Mouse (Mus musculus) right cerebral cortex, postnatal 25 days (tissue): ENCODE data around the gene Trim69.

Source experiments
- DNase-seq: peaks from one replicate; pipeline ENCODE4 v3.0.0; 2022

The Trim69 gene

DNA sequence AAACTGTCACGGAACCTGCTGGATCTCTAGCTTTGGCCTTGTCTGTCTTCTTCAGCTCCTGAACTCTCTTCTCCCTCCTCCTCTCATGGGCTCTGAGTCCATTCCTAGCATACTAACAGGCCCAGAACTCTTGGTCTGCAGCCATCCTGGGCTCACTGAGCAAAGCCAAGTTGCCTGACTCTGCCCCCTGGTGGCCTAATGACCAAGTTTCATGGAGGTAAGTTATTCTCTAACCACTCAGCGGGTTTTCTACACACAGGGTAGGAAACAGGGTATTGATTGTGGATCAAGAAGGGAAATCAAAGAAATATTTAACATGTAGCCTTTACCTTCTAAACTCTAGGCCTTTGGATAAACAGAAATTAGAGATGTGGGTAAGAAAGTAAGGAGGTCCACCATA lies at the start of gene Trim69:
TSS of gene Trim69 (plus strand) at position 21 of the 400 bp plus-strand sequence.
- peak; percentile 37 for DNase-seq

- no peak for DNase-seq
Observed at GRCm38 (mm10) chr2:122116888-122117287, 43.6 kb upstream of the Trim69 start.

DNA sequence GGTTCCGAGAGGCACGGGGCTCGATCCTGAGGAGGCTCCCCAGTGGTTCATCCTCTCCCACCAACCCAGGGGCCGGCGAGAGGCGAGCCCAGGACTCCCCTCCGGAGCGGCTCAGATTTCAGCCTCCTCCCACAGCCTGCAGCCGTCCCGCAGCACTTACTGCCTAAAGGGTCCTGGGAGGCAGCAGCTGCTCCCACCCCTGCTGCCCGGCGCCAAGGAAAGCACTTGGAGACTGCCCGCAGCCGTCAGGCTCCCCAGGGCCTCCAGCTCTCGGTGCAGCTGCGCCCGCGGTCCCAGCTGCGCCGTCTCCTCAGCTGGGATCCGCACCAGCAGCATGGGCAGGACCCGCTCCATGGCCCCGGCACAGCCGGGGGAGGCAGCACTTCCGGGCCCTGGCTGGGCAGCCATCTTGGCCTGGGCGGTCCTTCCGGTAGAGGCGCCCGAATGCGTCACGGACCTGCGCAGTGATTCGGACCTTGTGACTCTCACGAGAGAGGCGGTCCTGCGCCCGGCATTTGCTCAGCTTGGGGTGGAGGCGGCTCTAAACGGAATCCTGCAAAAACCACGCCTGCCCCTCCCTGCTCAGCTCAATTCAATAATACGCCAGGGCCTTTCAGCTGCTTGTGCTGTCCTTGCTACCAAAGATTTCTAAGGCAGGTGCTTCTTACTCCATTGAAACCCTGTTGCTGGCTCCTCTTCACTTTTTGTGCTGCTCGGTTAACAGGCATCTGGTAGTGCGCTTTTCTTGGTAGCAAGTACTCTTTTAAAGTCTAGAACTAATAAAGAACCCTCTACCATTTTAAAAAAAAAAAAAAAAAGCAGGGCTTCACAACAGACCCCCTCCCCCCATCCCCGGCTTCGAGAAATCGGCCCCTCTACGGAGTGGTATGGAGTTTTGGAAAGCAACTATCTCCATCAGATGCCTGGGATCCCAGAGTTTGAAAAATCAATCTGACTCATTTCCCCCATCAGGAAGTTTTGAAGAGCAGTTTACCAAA lies 42.2 kb upstream of the Trim69 start, which contains the start of gene Spg11:
TSS of gene Spg11 (minus strand) at position 426 of the 998 bp plus-strand sequence.
- DNase-seq: peak; percentile 98

DNA sequence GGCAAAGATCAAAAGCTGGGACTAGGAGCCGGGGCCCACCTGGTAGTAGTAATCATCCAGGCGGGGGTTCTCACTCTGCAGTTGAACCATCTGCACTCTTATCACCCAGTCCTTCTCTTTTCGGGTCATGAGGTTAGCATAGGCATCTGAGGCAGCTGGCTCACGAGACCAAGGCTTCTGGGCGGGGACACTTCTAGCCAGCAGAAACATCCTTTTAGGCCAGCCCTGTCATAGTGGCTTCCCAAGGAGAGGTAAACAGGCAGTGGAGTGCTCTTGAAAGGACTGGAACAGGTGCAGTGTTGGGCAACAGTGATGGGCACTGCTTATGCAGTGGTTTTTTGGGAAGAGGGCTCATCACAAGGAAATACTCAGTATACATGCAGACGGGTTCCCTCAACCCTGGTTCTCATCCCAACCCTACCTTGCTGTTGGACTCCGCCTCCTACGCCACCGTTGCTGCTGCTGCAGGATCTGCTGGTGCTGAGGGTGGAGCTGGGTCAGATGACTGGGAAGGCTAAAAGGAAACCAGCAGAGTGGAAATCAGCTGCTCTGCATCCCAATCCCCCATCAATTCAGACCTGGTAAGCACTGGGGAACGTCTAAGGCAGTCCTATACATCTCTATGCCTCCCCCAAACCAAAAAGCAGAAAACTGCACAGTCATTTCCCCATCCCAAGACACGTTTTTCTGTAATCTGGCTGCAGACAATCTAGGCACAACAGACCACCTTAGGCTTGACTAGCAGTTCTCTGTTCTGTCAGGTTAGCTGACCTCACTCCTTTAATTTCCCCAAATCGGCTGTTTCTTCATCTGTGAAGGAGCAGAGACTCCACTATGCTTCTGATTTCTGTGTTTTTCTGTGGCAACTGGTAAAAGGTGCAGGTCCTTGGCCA lies 34.6 kb upstream of the Trim69 start:
- no peak for DNase-seq

DNA sequence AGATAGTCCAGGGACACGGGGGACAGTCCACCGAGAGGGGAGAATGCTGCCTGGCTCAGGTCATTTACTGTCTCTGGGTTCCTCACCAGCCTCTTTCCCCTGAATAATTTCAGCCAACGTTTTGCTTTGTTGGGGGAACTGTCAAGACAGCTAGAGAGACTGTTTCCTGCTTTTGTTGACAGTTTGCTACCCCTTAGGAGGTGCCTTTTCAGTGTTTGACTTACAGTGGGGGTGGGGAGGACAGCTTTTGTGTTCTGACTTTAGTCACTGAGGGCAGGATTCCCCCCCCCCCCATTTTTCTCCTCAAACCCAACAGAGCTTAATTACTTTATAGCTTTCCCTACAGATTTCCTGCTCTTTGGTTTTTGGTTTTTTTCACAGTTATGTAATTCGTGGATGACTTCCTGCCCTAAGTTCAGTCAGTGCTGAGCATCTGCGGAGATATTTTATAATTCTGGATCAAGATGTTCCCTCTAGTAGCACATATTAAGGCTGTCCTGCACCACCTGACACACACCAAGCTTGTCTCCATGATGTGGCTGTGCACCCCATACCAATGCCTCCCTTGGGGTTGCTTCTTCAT lies 33.6 kb upstream of the Trim69 start:
- DNase-seq: no peak

DNA sequence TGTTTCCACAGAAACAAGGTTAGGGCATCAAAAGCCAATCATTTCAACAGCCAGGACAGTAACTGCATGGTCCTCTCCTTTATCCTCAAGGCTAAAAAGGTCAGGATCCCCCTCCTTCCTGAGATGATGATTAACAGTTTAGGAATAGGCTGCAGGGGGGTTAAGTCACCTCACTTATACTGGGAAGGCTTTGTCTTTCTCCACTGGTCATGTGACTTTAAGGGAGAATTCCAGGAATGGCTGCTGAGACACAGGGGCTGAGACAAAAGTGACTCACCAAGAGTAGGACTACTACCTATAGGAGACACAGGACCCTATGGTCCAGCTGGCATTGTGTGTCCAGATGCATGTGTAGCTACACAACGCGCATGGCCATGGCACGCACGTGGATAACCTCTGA lies 32.9 kb upstream of the Trim69 start:
- no peak for DNase-seq

DNA sequence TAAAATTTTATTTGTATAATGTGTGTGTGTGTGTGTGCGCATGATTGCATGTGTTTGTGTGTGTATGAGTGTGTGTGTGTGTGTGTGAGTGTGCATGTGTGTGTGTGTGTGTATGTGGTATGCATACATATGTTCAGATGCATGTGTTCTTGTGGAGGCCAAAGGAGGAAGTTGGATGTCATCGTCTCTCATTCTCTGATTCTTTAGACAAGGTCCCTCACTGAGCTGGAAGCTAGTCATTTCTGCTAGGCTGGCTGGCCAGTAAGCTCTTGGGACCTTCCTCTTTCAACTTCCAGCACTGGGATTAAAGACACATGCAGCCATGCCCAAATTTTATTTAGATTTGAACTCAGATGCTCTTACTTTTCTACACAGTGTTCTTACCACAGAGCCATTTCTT lies 28.4 kb upstream of the Trim69 start:
- no peak for DNase-seq

DNA sequence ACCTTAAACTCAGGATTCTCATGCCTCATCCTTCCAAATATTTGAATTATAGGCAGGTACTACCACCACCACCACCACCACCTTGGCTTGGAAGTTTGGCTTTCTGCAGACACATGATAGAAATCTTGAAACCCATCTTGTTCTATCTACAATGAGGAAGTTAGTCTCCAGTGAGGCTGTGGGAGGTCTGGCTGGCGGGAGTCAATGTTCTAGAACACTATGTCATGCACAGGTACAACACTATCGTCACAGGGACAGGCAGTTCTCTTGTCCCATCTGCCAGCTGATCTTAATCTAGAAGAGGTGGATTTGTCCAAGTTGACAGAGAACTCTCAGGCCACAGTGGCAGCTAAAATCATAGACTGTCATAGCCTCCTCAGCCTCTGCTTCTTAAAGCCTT lies 27.9 kb upstream of the Trim69 start:
- DNase-seq: no peak

DNA sequence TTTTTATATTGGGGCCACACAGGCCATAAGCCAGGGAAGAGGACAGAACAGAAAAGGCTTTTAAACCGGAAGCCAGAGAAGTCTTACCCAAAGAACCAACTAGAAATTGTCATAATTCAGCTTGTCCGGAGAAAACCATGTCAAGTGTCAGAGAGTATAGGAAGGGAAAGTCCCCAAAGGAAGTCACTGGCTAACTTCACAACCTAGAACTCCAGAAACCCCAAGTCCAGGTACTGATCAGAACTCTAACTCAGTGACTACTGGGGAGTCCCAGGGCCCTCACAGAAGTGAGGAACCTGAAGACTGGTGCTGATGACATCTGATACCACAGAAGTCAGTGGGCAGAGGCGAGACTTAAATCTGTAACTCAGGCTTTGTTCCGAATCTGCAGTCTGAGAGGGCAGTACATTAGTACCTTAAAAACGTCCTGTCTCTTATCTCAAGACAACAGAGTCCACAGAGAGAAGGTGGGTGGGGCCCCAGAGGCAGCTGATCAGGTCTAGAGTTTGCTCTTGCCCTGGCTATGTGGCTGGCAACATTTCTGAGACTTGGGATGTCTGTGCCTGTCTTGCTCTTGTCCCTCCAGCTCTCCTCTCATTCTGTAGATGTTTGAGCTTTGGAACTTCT lies 22.5 kb upstream of the Trim69 start:
- no peak for DNase-seq

DNA sequence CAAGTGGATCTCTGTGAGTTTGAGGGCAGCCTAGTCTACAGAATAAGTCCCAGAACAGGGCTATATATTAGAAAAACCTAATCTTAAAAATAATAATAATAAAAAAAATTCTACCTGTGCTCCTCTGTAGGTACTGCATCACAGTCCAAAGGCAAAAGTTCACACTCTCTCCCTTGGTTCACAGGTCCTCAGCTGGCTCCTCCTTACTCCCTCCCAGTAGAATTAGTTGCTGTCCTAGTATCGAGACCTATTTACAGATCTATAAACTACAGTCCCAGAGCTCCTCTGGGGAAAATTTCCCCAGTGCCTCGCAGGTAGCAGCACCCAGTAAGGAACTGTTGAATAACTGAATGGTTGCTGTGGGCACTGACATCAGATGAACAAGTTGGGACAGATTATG lies 19.7 kb upstream of the Trim69 start:
- no peak for DNase-seq

GRCm38 (mm10) chr2:122141332-122141967 lies 19.1 kb upstream of the Trim69 start:
- no peak for DNase-seq

- DNase-seq: no peak
Observed at GRCm38 (mm10) chr2:122143111-122143510, 17.4 kb upstream of the Trim69 start.

DNA sequence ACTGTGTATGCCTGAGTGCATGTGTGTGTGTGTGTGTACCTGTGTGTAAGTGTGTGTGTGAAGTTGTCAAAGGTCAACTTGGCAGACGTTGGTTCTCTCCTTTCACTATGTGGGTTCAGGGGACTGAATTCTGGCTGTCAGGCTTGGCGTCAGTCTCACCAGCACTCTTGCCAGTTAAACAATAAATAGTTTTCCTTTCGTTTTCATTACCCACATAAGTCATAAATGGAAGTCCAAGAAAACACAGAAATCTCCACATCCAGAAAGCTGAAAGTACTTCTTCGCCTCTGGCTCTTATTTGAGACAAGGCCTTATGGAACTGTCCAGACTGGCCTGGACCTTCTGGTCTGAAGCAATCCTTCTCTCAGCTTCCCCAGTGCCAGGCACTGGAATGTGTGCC lies 14.7 kb upstream of the Trim69 start:
- no peak for DNase-seq

- DNase-seq: no peak
Observed at GRCm38 (mm10) chr2:122146687-122147086, 13.8 kb upstream of the Trim69 start.

- DNase-seq: peak; percentile 87
Observed at GRCm38 (mm10) chr2:122147508-122148241, 12.8 kb upstream of the Trim69 start, which contains the start of gene B2m. Gene B2m, plus strand, starts transcription at chr2:122147686.

DNA sequence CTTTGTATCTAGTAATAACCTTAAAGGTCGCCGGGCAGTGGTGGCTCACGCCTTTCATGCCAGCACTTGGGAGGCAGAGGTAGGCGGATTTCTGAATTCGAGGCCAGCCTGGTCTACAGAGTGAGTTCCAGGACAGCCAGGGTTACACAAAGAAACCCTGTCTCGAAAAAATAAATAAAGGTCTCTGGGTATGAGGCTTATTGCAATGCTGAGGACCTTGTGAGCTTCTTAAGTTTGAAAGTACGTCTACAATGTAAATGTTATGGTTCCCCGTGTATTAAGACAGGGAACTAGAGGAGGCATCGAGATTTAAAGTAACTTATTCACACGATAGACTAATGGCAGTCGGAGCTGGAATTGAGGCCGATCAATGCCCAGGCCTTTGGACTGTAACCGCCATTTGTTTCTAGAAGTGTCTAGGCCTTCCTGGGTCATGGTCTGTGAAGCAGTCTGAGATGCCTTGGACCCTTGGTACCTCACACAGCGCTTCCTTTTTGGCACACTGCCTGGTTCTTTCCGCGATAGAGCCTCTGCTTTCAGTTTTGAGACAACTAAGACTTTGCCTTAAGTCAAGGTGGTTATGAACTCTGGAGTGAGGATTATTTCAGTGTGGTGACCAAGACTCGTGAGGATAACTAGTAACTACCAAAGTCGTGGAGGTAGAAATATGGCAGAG lies 12.1 kb upstream of the Trim69 start:
- DNase-seq: no peak

DNA sequence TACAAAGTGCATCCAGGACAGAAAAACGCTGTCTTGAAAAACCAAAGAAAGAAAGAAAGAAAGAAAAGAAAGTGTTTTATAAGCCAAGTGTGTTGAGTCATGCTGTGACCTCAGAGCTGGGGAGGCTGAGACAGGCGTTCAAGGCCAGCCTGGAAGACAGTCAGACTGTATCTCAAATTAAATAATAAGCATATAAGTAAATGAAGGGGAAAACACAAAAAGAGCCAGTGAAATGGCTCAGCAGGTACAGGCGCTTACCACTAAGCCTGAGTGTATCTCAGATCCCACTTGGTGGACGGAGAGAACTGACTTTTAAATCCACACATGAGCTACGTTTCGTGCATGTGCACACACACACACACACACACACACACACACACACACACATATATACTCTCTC lies 11.2 kb upstream of the Trim69 start:
- DNase-seq: no peak

GRCm38 (mm10) chr2:122149716-122150115 lies 10.8 kb upstream of the Trim69 start:
- DNase-seq: no peak

GRCm38 (mm10) chr2:122151221-122151620 lies 9.3 kb upstream of the Trim69 start:
- DNase-seq: no peak

DNA sequence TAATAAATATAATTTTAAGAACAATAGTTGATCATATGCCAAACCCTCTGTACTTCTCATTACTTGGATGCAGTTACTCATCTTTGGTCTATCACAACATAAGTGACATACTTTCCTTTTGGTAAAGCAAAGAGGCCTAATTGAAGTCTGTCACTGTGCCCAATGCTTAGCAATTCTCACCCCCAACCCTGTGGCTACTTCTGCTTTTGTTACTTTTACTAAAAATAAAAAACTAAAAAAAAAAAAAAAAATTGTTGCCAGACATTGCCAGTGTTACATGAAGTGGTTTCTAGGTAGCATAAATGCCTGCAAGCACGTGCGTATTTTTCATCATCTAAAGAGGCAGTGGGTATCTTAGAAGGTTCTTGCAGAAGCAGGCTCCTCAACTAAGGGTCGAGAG lies 7.7 kb upstream of the Trim69 start:
- DNase-seq: no peak
